Mouse (Mus musculus) stomach, embryonic 14.5 days (tissue): ENCODE measurements at regions not wholly inside any gene's neighbourhood (a gene's known extent, or its start where the extent isn't known, plus 50 kb on each side); places are given as distances from the start of the nearest gene placed in this dataset.
A peak's percentile ranks its signal among the peaks of the same experiment; 100 is the strongest.

ENCODE experiments used
- ATAC-seq: fragments of 200-750 bp; cut with Nextera tagmentation; 2 replicates; pipeline ENCODE4 v1.8.0; 2017; ENCODE audit warnings: low read depth, moderate TSS enrichment; ENCODE audit not compliant: insufficient number of reproducible peaks, insufficient read depth, low FRiP score
- H3K27ac ChIP-seq: fragments of 300-500 bp; sonication (generic); 2 replicates; pipeline ENCODE4 v1.5.1; 2014; ENCODE audit warnings: mild to moderate bottlenecking, low read length, moderate library complexity, mixed read lengths
- H3K27me3 ChIP-seq: fragments of 300-500 bp; sonication (generic); 2 replicates; pipeline ENCODE4 v1.6.1; 2014; ENCODE audit warnings: low read length, control low read depth, mixed read lengths; ENCODE audit not compliant: control insufficient read depth, insufficient read depth
- H3K36me3 ChIP-seq: fragments of 300-500 bp; sonication (generic); 2 replicates; pipeline ENCODE4 v1.6.1; 2014; ENCODE audit warnings: mild to moderate bottlenecking, control low read depth, low read length, moderate library complexity, mixed read lengths; ENCODE audit not compliant: control insufficient read depth, insufficient read depth
- H3K4me1 ChIP-seq: fragments of 300-500 bp; sonication (generic); 2 replicates; pipeline ENCODE4 v1.6.1; 2014; ENCODE audit warnings: low read length, control low read depth, mixed read lengths; ENCODE audit not compliant: control insufficient read depth, insufficient read depth
- H3K4me2 ChIP-seq: fragments of 300-500 bp; sonication (generic); replicated peaks from 2 replicates; pipeline ENCODE4 v1.6.1; 2014; ENCODE audit warnings: low read depth, low read length, control low read depth
- H3K4me3 ChIP-seq: fragments of 300-500 bp; sonication (generic); 2 replicates; pipeline ENCODE4 v1.5.1; 2014; ENCODE audit warnings: low read depth, low read length, control low read depth
- H3K9ac ChIP-seq: fragments of 300-500 bp; sonication (generic); replicated peaks from 2 replicates; pipeline ENCODE4 v1.6.1; 2014; ENCODE audit warnings: low read depth, mild to moderate bottlenecking, control low read depth, low read length, moderate library complexity, mixed read lengths
- H3K9me3 ChIP-seq: fragments of 300-500 bp; sonication (generic); 2 replicates; pipeline ENCODE4 v1.6.1; 2016; ENCODE audit warnings: low read depth, low read length, control low read depth; ENCODE audit not compliant: control insufficient read depth
- WGBS: fragments of 180-500 bp; shearing (Covaris S2); extraction: QIAGEN DNeasy Blood & Tissue Kit; methylation state at CpG from one replicate; pipeline ENCODE4 v1.1.7; 2014; 5-methylcytosine and 5-hydroxymethylcytosine counted together

DNA sequence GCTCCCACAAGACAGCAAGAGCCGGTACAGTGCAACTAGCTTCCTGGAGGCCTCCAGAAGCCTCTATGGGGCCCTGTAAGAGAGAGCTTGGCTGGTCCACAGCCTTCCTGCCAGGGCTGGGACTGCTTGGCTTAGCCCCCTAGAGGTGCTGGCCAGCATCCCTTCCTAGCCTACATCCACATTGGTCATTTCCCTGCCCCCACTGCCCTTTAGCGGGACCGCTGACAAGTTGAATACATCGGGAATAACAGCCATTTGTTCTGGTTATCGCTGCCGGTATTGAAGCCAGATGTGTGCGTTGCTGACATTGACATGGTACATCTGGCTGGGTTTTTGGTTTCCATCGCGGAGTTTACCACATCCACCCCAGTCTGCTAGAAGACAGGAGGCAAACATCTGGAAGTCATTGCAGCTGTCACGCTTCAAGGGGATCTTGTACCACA, 519.0 kb upstream of the Adam5 start:
- Histone ChIP-seq H3K9me3 (no peaks in the 10 kb centered on the region), H3K27ac (peak overlapping the region; percentile 78; the same call in 1 of the 2 replicates), H3K27me3 (no peaks in the 10 kb centered on the region), H3K36me3 (no peaks in the 10 kb centered on the region), H3K4me3 (no peak overlapping the region), H3K9ac (no peak overlapping the region), H3K4me1 (peaks cover 3% of the 10 kb centered on the region; the same call in 1 of the 2 replicates), H3K4me2 (peak overlapping the region; percentile 31; the same call in 1 of the 2 replicates)
- peak; percentile 81; the same call in 1 of the 2 replicates for ATAC-seq
- WGBS = 30% methylated on average over 10 of the region's 10 CpGs

GRCm38 (mm10) chr8:25342501-25342900, 518.3 kb upstream of the Adam5 start:
- Histone ChIP-seq H3K4me2 (no peak overlapping the region), H3K9me3 (no peaks in the 10 kb centered on the region), H3K9ac (no peak overlapping the region), H3K36me3 (no peaks in the 10 kb centered on the region), H3K4me3 (no peak overlapping the region), H3K27me3 (no peaks in the 10 kb centered on the region), H3K4me1 (peaks cover 3% of the 10 kb centered on the region; the same call in 1 of the 2 replicates), H3K27ac (peak overlapping the region; percentile 34; the same call in 1 of the 2 replicates)
- ATAC-seq = no peak; the same call in 1 of the 2 replicates
- WGBS = 83% methylated on average over 5 of the region's 5 CpGs

- Histone ChIP-seq H3K27ac (no peak overlapping the region), H3K4me1 (peaks cover 3% of the 10 kb centered on the region; the same call in 1 of the 2 replicates)
Observed at GRCm38 (mm10) chr8:25341225-25341624, 517.1 kb upstream of the Adam5 start.

GRCm38 (mm10) chr8:25340729-25341128, 516.6 kb upstream of the Adam5 start:
- 82% methylated on average over 2 of the region's 2 CpGs for WGBS

More at GRCm38 (mm10) chr8:25341225-25341624, 517.1 kb upstream of the Adam5 start:
- Histone ChIP-seq H3K9ac (no peak overlapping the region), H3K9me3 (no peaks in the 10 kb centered on the region; the same call in 1 of the 2 replicates), H3K4me3 (no peak overlapping the region), H3K27me3 (no peaks in the 10 kb centered on the region), H3K4me2 (no peak overlapping the region), H3K36me3 (no peaks in the 10 kb centered on the region)
- ATAC-seq = no peak
- 67% methylated on average over 5 of the region's 5 CpGs for WGBS

GRCm38 (mm10) chr8:25332120-25332607, 508.0 kb upstream of the Adam5 start:
- H3K4me3 ChIP-seq = no peak overlapping the region
- no peak for ATAC-seq
- H3K27me3 ChIP-seq = no peaks in the 10 kb centered on the region
- no peaks in the 10 kb centered on the region for H3K36me3 ChIP-seq
- H3K9ac ChIP-seq = no peak overlapping the region
- no peak overlapping the region for H3K4me2 ChIP-seq
- no peaks in the 10 kb centered on the region; the same call in 1 of the 2 replicates for H3K9me3 ChIP-seq
- WGBS = 49% methylated on average over 8 of the region's 8 CpGs
- H3K27ac ChIP-seq = no peak overlapping the region
- H3K4me1 ChIP-seq = peaks cover 9% of the 10 kb centered on the region

More at GRCm38 (mm10) chr8:25340729-25341128, 516.6 kb upstream of the Adam5 start:
- no peaks in the 10 kb centered on the region; the same call in 1 of the 2 replicates for H3K9me3 ChIP-seq
- no peak overlapping the region for H3K4me2 ChIP-seq
- no peak overlapping the region for H3K9ac ChIP-seq
- peaks cover 3% of the 10 kb centered on the region; the same call in 1 of the 2 replicates for H3K4me1 ChIP-seq
- no peaks in the 10 kb centered on the region for H3K36me3 ChIP-seq
- ATAC-seq = no peak
- H3K27me3 ChIP-seq = no peaks in the 10 kb centered on the region
- H3K27ac ChIP-seq = no peak overlapping the region
- H3K4me3 ChIP-seq = no peak overlapping the region

GRCm38 (mm10) chr8:25331161-25331776, 507.1 kb upstream of the Adam5 start:
- WGBS = 53% methylated on average over 7 of the region's 7 CpGs
- Histone ChIP-seq H3K9me3 (no peaks in the 10 kb centered on the region; the same call in 1 of the 2 replicates), H3K27me3 (no peaks in the 10 kb centered on the region), H3K4me3 (no peak overlapping the region), H3K4me1 (peaks cover 9% of the 10 kb centered on the region), H3K27ac (no peak overlapping the region), H3K9ac (no peak overlapping the region), H3K36me3 (no peaks in the 10 kb centered on the region), H3K4me2 (no peak overlapping the region)
- no peak for ATAC-seq

DNA sequence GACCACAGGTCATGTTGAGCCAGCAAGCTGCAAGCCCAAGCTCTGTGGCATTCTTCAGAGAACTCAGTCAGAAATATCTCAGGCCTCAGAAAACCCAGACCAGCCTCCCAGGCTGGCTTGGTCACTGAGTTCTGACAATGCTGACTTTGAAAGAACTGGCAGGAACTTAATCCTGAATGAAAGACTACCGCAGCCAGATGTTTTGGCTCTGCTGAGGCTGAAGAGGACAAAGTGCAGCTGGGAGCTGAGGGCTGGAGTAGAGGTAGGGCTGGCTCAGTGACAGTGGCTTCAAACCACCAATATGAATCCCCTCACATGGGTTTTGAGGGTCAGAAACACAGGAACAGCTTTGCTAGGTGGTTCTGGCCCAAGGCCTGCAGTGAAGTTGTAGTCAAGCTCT, 505.6 kb upstream of the Adam5 start:
- no peak overlapping the region for H3K27ac ChIP-seq
- WGBS = 32% methylated on average over 1 of the region's 1 CpGs
- H3K4me1 ChIP-seq = peaks cover 9% of the 10 kb centered on the region
- no peaks in the 10 kb centered on the region for H3K36me3 ChIP-seq
- H3K9ac ChIP-seq = no peak overlapping the region
- H3K9me3 ChIP-seq = no peaks in the 10 kb centered on the region
- no peak overlapping the region for H3K4me3 ChIP-seq
- no peaks in the 10 kb centered on the region for H3K27me3 ChIP-seq
- H3K4me2 ChIP-seq = no peak overlapping the region
- no peak for ATAC-seq

DNA sequence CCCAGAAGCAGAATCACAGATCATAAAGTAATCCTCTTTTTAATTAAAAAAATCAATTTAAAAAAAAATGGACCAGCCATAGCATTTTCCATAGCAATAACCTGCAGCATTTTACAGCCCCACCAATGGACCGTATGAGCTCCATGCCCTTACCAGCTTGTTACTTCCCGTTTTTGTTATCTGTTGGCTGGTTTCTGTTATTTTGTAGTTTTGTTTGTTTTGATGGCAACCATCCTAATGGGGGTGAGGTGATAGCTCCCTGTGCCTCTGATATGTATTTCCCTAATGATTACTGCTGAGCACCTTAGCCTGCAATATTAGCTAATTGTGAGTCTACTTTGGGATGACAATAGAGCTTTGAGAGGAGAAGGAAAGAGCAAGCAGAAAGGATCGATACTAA, 504.1 kb upstream of the Adam5 start:
- peaks cover 15% of the 10 kb centered on the region for H3K4me1 ChIP-seq
- H3K4me3 ChIP-seq = no peak overlapping the region
- no peaks in the 10 kb centered on the region for H3K9me3 ChIP-seq
- H3K4me2 ChIP-seq = no peak overlapping the region
- H3K36me3 ChIP-seq = no peaks in the 10 kb centered on the region
- H3K9ac ChIP-seq = no peak overlapping the region
- no peak overlapping the region for H3K27ac ChIP-seq
- no peak for ATAC-seq
- no peaks in the 10 kb centered on the region for H3K27me3 ChIP-seq
- WGBS = 75% methylated on average over 3 of the region's 3 CpGs
